Mouse (Mus musculus) C2C12 (cell line): ENCODE results near the gene Actbl2. TPM values are rescaled to one million over a fixed set of nuclear protein-coding genes. Genes with fewer than 3 reads are reported as not detected.

Experiments
- H3K27me3 ChIP-seq: one replicate; pipeline ENCODE4 v1.6.1; 2011; ENCODE audit not compliant: control insufficient read depth, insufficient read depth, insufficient read length
- H3K36me3 ChIP-seq: one replicate; pipeline ENCODE4 v1.6.1; 2011; ENCODE audit not compliant: control insufficient read depth, insufficient read depth
- H3K4me3 ChIP-seq: one replicate; pipeline ENCODE4 v1.5.1; 2011; ENCODE audit warnings: mild to moderate bottlenecking, control low read depth; ENCODE audit not compliant: poor library complexity, insufficient read depth, severe bottlenecking
- H3K79me2 ChIP-seq: one replicate; pipeline ENCODE4 v1.6.1; 2011; ENCODE audit not compliant: control insufficient read depth, insufficient read depth
- H3K79me3 ChIP-seq: one replicate; pipeline ENCODE4 v1.6.1; 2011; ENCODE audit warnings: low read depth, control low read depth
- H3ac ChIP-seq: one replicate; pipeline ENCODE3; 2011; ENCODE audit warnings: low read depth; ENCODE audit not compliant: control insufficient read depth, insufficient read length
- CEBPB ChIP-seq: IDR thresholded peaks from one replicate; pipeline ENCODE4 v1.6.1; 2011; ENCODE audit warnings: low read depth, mild to moderate bottlenecking, control low read depth, moderate library complexity
- CTCF ChIP-seq: IDR thresholded peaks from one replicate; pipeline ENCODE4 v1.5.1; 2011; ENCODE audit not compliant: control insufficient read depth, insufficient read depth, insufficient read length
- FOSL1 ChIP-seq: IDR thresholded peaks from one replicate; pipeline ENCODE4 v1.8.0; 2011; ENCODE audit warnings: mild to moderate bottlenecking, low read length; ENCODE audit not compliant: poor library complexity, insufficient read depth, severe bottlenecking
- MAX ChIP-seq: IDR thresholded peaks from one replicate; pipeline ENCODE4 v1.6.1; 2011; ENCODE audit warnings: mild to moderate bottlenecking, control low read depth
- MYOD1 ChIP-seq: IDR thresholded peaks from one replicate; pipeline ENCODE4 v1.6.1; 2011; ENCODE audit warnings: low read depth; ENCODE audit not compliant: control insufficient read depth, insufficient read length
- MYOG ChIP-seq: IDR thresholded peaks from one replicate; pipeline ENCODE4 v1.6.1; 2011; ENCODE audit not compliant: control insufficient read depth, insufficient read length; ENCODE audit errors: extremely low read depth
- USF1 ChIP-seq: IDR thresholded peaks from one replicate; pipeline ENCODE4 v1.6.1; 2011; ENCODE audit warnings: low read depth, mild to moderate bottlenecking, control low read depth, moderate library complexity
- polyA plus RNA-seq: library from polyadenylated mRNA; unstranded; fragments of >200 nt; fragmentation: generic; extraction: Trizol; gene quantifications from one replicate; pipeline ENCODE4 v1.2.1, GENCODE M21; 2012; ENCODE audit warnings: missing spikeins

Actbl2 gene
- polyA plus RNA-seq, 1 experiment: not detected

DNA sequence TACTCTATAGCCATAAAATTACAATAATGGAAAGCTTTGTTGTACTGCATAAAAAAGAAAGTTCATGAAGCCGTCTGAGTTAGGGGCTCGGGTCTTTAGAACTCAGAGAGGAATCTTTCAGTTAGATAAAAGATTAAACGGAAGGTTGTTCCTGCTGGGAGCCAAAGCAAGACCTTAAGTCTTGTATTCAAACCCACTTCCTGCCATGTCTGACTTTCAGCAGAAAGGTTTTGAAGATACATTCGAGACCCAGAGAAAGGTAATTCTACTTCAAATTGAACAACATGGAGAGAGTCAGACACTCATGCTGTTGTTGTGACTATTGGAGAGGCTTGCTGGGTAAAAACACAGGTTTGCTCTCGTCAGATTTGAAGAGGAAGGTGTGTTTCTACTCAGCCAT is 3.0 kb upstream of the Actbl2 start:
- no peaks in the 10 kb centered on the region for H3K79me3 ChIP-seq
- TF ChIP-seq MYOG: no peak
- no peak for TF ChIP-seq MYOD1
- TF ChIP-seq FOSL1: no peak
- TF ChIP-seq USF1: no peak
- no peak for TF ChIP-seq CTCF
- TF ChIP-seq MAX: no peak
- TF ChIP-seq CEBPB: no peak
- H3K79me2 ChIP-seq: no peaks in the 10 kb centered on the region
- H3K36me3 ChIP-seq: no peaks in the 10 kb centered on the region
- H3K4me3 ChIP-seq: no peak overlapping the region
- no peaks in the 10 kb centered on the region for H3K27me3 ChIP-seq
- H3ac ChIP-seq: no peak overlapping the region

- Histone ChIP-seq H3K4me3 (no peak overlapping the region), H3K79me3 (no peaks in the 10 kb centered on the region), H3K79me2 (no peaks in the 10 kb centered on the region), H3K36me3 (no peaks in the 10 kb centered on the region), H3ac (no peak overlapping the region), H3K27me3 (no peaks in the 10 kb centered on the region)
- TF ChIP-seq MAX (no peak), MYOD1 (no peak), FOSL1 (no peak), CTCF (no peak), USF1 (no peak)
Measured at GRCm38 (mm10) chr13:111258016-111258415, 3.2 kb downstream of the Actbl2 start.

DNA sequence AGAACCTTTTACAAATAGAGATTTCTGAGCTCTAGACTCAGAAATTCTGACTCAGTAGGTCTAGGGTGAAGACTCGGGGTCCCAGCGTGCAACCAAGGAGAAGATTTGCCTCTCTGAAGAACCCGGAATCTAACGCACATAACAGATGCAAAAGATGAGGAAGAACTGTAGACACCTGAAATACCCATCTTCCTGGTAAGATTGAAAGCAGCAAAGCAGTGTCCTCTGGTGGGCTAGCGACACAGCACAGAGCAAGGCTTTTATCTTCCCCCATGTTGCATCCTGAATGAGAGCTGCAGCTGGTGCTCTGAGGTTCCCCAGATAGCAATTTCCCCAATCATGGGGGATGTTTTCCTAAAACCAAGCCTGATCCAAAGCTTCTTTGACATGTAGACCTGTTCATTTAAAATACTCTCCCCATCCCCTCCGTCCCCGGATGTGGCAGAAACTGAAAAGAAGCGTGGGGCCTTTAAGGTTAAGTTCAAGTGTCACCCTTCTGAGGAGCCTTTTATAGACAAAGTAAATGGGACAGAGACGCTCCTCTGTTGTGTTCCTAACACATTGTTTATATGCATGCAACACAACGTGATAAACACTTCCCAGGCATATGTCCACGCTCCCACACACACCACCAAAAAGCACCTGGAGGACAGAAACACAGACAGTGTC is 3.7 kb downstream of the Actbl2 start:
- H3K36me3 ChIP-seq: no peaks in the 10 kb centered on the region
- no peak for TF ChIP-seq MYOG
- no peak for TF ChIP-seq MYOD1
- TF ChIP-seq MAX: no peak
- TF ChIP-seq CEBPB: no peak
- TF ChIP-seq USF1: no peak
- no peak for TF ChIP-seq CTCF
- no peak for TF ChIP-seq FOSL1
- no peaks in the 10 kb centered on the region for H3K79me3 ChIP-seq
- no peak overlapping the region for H3K4me3 ChIP-seq
- H3K79me2 ChIP-seq: no peaks in the 10 kb centered on the region
- H3ac ChIP-seq: no peak overlapping the region
- no peaks in the 10 kb centered on the region for H3K27me3 ChIP-seq

DNA sequence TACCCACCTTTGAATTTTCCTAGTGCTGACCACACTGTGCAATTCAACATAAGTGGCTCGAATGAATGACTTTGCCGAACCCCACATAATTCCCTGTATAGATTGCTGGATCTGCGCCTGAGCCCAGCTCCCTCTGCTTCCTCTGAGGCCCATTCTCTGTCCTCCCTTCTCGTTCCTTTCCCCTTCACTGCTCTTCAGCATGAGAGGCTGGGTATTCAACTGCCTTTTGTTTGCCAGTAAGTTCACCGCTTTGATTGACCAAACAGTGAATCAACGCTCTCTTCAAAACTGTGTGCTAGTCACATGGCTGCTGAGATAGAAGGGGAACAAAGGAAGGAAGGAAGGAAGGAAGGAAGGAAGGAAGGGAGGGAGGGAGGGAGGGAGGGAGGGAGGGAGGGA is 4.3 kb downstream of the Actbl2 start:
- Histone ChIP-seq H3K79me3 (no peaks in the 10 kb centered on the region), H3K4me3 (no peak overlapping the region), H3ac (no peak overlapping the region), H3K79me2 (no peaks in the 10 kb centered on the region), H3K27me3 (no peaks in the 10 kb centered on the region), H3K36me3 (no peaks in the 10 kb centered on the region)
- no peak for TF ChIP-seq CTCF

DNA sequence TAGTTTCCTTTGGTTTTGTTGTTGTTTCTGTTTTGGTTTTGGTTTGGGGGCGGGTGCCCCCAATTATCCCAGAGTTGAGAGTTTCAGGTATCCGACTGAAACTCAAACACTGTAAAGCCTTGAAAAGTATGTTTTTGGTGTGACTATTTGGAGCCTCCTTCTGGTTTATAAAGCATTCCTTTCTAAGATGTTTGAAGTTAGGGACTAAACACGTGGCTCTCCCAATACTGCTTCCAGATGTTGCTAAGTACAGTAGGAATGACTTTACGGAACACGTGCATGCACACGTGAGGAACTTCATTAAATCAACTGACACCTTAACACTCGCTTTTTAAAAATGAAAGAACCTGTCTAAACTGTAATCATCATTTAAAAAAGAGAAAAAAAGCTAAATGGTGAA is 4.9 kb downstream of the Actbl2 start:
- H3K79me2 ChIP-seq: no peaks in the 10 kb centered on the region
- H3ac ChIP-seq: no peak overlapping the region
- H3K79me3 ChIP-seq: no peaks in the 10 kb centered on the region
- H3K27me3 ChIP-seq: no peaks in the 10 kb centered on the region
- no peak overlapping the region for H3K4me3 ChIP-seq
- no peaks in the 10 kb centered on the region for H3K36me3 ChIP-seq
- TF ChIP-seq FOSL1 (no peak), CEBPB (no peak)

- Histone ChIP-seq H3K36me3 (no peaks in the 10 kb centered on the region), H3K79me3 (no peaks in the 10 kb centered on the region), H3ac (no peak overlapping the region), H3K27me3 (no peaks in the 10 kb centered on the region), H3K4me3 (no peak overlapping the region), H3K79me2 (no peaks in the 10 kb centered on the region)
- TF ChIP-seq MAX (no peak), FOSL1 (no peak), CEBPB (no peak), USF1 (no peak), CTCF (no peak), MYOG (no peak), MYOD1 (no peak)
Measured at GRCm38 (mm10) chr13:111263186-111263585, 8.4 kb downstream of the Actbl2 start.
